Mouse (Mus musculus): ENCODE measurements around the gene Jazf1.

DNA sequence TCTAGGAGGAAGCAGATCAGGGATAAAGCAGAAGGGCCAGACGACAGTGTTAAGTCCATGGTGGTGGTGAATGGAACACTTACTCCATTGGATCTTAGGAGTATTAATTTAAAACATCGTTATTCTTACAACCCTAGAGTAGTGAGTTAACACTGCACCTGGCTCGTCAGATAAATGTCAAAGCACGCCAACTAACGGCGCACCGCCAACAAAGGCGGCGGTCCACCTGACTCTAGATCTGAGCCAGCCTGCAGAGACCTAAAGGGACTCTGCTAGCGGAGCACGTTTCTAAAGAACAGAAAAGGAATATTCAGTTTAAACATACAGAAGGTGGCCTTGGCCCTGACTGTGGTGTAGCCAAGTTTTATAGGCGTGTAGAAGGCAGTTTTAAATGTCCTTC lies 139.1 kb downstream of the Jazf1 start:
- no peak for TF ChIP-seq POLR2A (IDR thresholded peaks at IDR 0.05; ENCODE audit: low read depth, low read length)
- no peak for TF ChIP-seq CTCF (IDR thresholded peaks at IDR 0.05; ENCODE audit: extremely low read depth, insufficient read length, insufficient replicate concordance, low read depth, low read length)
